Mouse (Mus musculus): ENCODE measurements at regions not wholly inside any gene's neighbourhood (a gene's known extent, or its start where the extent isn't known, plus 50 kb on each side); places are given as distances from the start of the nearest gene placed in this dataset. TPM values are rescaled to one million over a fixed set of nuclear protein-coding genes. Genes with fewer than 3 reads are reported as not detected.

GRCm38 (mm10) chr7:53854077-53854476 is 981.2 kb upstream of the Luzp2 start:
- Histone ChIP-seq H3K4me3 (replicated peaks) (no peak overlapping the region), H3K4me1 (replicated peaks) (no peaks in the 10 kb centered on the region), H3K27ac (no peak overlapping the region), H3K27me3 (no peaks in the 10 kb centered on the region), H3K36me3 (no peaks in the 10 kb centered on the region), H3K9me3 (no peaks in the 10 kb centered on the region), H3K9ac (replicated peaks) (no peak overlapping the region), H3K4me2 (replicated peaks) (no peak overlapping the region)
- ATAC-seq: no peak
- 60% methylated on average over 3 of the region's 3 CpGs for WGBS

- Histone ChIP-seq H3K9me3 (no peaks in the 10 kb centered on the region), H3K27ac (no peak overlapping the region), H3K4me3 (replicated peaks) (no peak overlapping the region), H3K36me3 (no peaks in the 10 kb centered on the region), H3K4me2 (replicated peaks) (no peak overlapping the region), H3K27me3 (no peaks in the 10 kb centered on the region), H3K4me1 (replicated peaks) (peaks cover 3% of the 10 kb centered on the region), H3K9ac (replicated peaks) (no peak overlapping the region)
- peak; percentile 97 for ATAC-seq
- 32% methylated on average over 2 of the region's 2 CpGs for WGBS
Observed at GRCm38 (mm10) chr7:53872480-53873200, 962.7 kb upstream of the Luzp2 start.

DNA sequence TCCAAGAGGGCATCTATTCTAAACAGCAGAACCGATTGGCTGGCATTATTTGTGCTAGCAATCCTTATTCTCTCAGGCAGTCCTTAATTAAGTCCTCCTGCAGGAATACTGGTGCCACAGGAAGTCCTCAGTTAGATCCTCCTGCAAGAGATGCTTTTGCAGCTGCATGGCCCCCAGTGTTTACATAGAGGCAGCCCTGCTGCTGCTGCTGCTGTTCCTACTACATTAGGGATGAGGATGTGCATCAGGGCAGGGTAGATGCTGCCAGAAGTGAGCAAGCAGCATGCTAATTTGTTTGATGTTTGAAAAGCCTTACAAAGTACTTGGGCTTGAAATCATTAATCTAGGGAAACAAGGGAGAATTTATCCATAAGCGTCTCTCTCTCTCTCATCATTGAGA is 922.3 kb upstream of the Luzp2 start:
- WGBS: 51% methylated on average over 2 of the region's 2 CpGs
- Histone ChIP-seq H3K27ac (no peak overlapping the region), H3K4me2 (replicated peaks) (no peak overlapping the region), H3K36me3 (no peaks in the 10 kb centered on the region), H3K9ac (replicated peaks) (no peak overlapping the region), H3K9me3 (no peaks in the 10 kb centered on the region), H3K27me3 (no peaks in the 10 kb centered on the region), H3K4me1 (replicated peaks) (no peaks in the 10 kb centered on the region), H3K4me3 (replicated peaks) (no peak overlapping the region)
- no peak for ATAC-seq

GRCm38 (mm10) chr7:53955654-53956053 is 879.6 kb upstream of the Luzp2 start:
- Histone ChIP-seq H3K9me3 (no peaks in the 10 kb centered on the region), H3K4me2 (replicated peaks) (no peak overlapping the region), H3K4me3 (replicated peaks) (no peak overlapping the region), H3K4me1 (replicated peaks) (no peaks in the 10 kb centered on the region), H3K27ac (no peak overlapping the region), H3K36me3 (no peaks in the 10 kb centered on the region), H3K9ac (replicated peaks) (no peak overlapping the region), H3K27me3 (no peaks in the 10 kb centered on the region)
- WGBS: 67% methylated on average over 1 of the region's 1 CpGs
- 0 out of 2 replicates have a peak, but pooled peaks have one; percentile 55 for ATAC-seq

- Histone ChIP-seq H3K27ac (no peak overlapping the region), H3K4me3 (replicated peaks) (no peak overlapping the region), H3K36me3 (no peaks in the 10 kb centered on the region), H3K4me1 (replicated peaks) (no peaks in the 10 kb centered on the region), H3K27me3 (no peaks in the 10 kb centered on the region), H3K9me3 (no peaks in the 10 kb centered on the region), H3K4me2 (replicated peaks) (no peak overlapping the region), H3K9ac (replicated peaks) (no peak overlapping the region)
- no peak for ATAC-seq
Observed at GRCm38 (mm10) chr7:53975480-53975879, 859.8 kb upstream of the Luzp2 start.

DNA sequence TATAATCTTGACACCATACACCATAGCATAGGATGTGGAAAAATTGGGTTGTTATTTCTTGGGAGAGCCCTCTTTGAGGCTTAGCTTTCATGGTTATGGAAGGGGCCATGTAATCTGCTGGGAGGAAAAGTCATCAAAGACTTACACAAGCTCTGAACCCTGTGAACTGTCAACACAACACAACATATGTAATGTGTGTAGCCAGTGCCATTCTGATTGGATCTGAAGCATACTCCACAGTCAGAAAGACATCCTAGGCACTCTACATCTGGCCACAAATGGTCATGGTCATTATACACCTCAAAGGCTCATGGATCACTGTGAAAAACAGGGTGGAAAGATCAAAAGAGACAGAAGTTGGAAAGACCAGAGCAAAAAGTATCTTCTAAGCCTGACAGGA is 839.3 kb upstream of the Luzp2 start:
- H3K27ac ChIP-seq: no peak overlapping the region
- no peak for ATAC-seq
- no peaks in the 10 kb centered on the region for H3K9me3 ChIP-seq
- H3K27me3 ChIP-seq: no peaks in the 10 kb centered on the region
- H3K36me3 ChIP-seq: no peaks in the 10 kb centered on the region
- H3K4me3 ChIP-seq (replicated peaks): no peak overlapping the region
- no peaks in the 10 kb centered on the region for H3K4me1 ChIP-seq (replicated peaks)
- no peak overlapping the region for H3K4me2 ChIP-seq (replicated peaks)
- H3K9ac ChIP-seq (replicated peaks): no peak overlapping the region

DNA sequence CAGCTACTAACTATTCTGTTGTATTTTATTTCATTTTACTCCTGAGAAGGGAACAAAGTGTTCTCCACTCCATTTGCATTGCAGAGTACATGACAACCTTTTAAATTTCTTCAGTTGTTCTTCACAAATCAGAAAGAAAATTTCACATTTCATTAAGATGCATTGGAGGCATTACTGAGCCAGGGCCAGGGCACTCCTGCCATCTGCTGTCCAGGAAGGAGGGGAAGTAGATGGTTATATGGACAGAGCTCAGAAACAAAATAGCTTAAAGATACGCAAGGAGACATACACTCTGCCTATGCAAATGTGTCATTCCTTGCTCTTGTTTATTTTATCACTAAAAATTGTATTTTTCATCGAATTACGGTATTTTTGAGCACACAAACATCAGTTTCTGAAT is 826.6 kb upstream of the Luzp2 start:
- H3K36me3 ChIP-seq: no peaks in the 10 kb centered on the region
- no peaks in the 10 kb centered on the region for H3K4me1 ChIP-seq (replicated peaks)
- no peak overlapping the region for H3K4me3 ChIP-seq (replicated peaks)
- no peaks in the 10 kb centered on the region for H3K9me3 ChIP-seq
- H3K9ac ChIP-seq (replicated peaks): no peak overlapping the region
- H3K27ac ChIP-seq: no peak overlapping the region
- WGBS: 82% methylated on average over 3 of the region's 3 CpGs
- ATAC-seq: no peak
- no peaks in the 10 kb centered on the region for H3K27me3 ChIP-seq
- no peak overlapping the region for H3K4me2 ChIP-seq (replicated peaks)

Small RNAs in the stretch of these regions (microRNA-seq; reads per million reads assigned to microRNA genes)
- gene Gm27921 (not detected), gene Mir6238 (not detected)
